Mouse (Mus musculus) stomach, embryonic 15.5 days (tissue): ENCODE results near the gene Runx2. TPM values are rescaled to one million over a fixed set of nuclear protein-coding genes. Genes with fewer than 3 reads are reported as not detected.

ENCODE experiments used
- ATAC-seq: fragments of 200-750 bp; cut with Nextera tagmentation; 2 replicates; pipeline ENCODE4 v1.8.0; 2017; ENCODE audit warnings: low read depth, moderate number of reproducible peaks, moderate TSS enrichment; ENCODE audit not compliant: insufficient read depth, low FRiP score
- H3K27ac ChIP-seq: fragments of 300-500 bp; sonication (generic); 2 replicates; pipeline ENCODE4 v1.5.1; 2015; ENCODE audit warnings: mild to moderate bottlenecking, inconsistent platforms
- H3K27me3 ChIP-seq: fragments of 300-500 bp; sonication (generic); replicated peaks from 2 replicates; pipeline ENCODE4 v1.6.1; 2015; ENCODE audit warnings: inconsistent platforms
- H3K36me3 ChIP-seq: fragments of 300-500 bp; sonication (generic); 2 replicates; pipeline ENCODE4 v1.6.1; 2015; ENCODE audit warnings: inconsistent platforms
- H3K4me1 ChIP-seq: fragments of 300-500 bp; sonication (generic); 2 replicates; pipeline ENCODE4 v1.6.1; 2015; ENCODE audit warnings: inconsistent platforms
- H3K4me2 ChIP-seq: fragments of 300-500 bp; sonication (generic); 2 replicates; pipeline ENCODE4 v1.6.1; 2015; ENCODE audit warnings: mild to moderate bottlenecking, inconsistent platforms
- H3K4me3 ChIP-seq: fragments of 300-500 bp; sonication (generic); replicated peaks from 2 replicates; pipeline ENCODE4 v1.5.1; 2015; ENCODE audit warnings: inconsistent platforms
- H3K9ac ChIP-seq: fragments of 300-500 bp; sonication (generic); 2 replicates; pipeline ENCODE4 v1.6.1; 2015; ENCODE audit warnings: inconsistent platforms
- H3K9me3 ChIP-seq: fragments of 300-500 bp; sonication (generic); 2 replicates; pipeline ENCODE4 v1.6.1; 2016; ENCODE audit warnings: inconsistent platforms
- WGBS: fragments of 180-500 bp; shearing (Covaris S2); methylation state at CpG from one replicate; pipeline ENCODE4 v1.1.7; 2015; 5-methylcytosine and 5-hydroxymethylcytosine counted together
- polyA plus RNA-seq: library from polyadenylated mRNA; unstranded; fragments of >200 nt; fragmentation: Nextera tagmentation; extraction: Ambion mirVana; gene quantifications from 2 replicates; pipeline ENCODE4 v1.2.1, GENCODE M21; 2015

Gene Runx2
- polyA plus RNA-seq, 1 experiment from 2014 or later, result 1.0 TPM

GRCm38 (mm10) chr17:44733544-44734310, 80.9 kb downstream of the Runx2 start:
- H3K9ac ChIP-seq, result no peak overlapping the region
- H3K4me2 ChIP-seq, result peak overlapping the region; percentile 94
- 10% methylated on average over 23 of the region's 23 CpGs for WGBS
- no peaks in the 10 kb centered on the region for H3K36me3 ChIP-seq
- H3K27me3 ChIP-seq, result peaks cover 37% of the 10 kb centered on the region
- peak overlapping the region; percentile 74 for H3K4me3 ChIP-seq
- peaks cover 26% of the 10 kb centered on the region for H3K4me1 ChIP-seq
- no peak overlapping the region for H3K27ac ChIP-seq
- ATAC-seq, result no peak
- H3K9me3 ChIP-seq, result no peaks in the 10 kb centered on the region

GRCm38 (mm10) chr17:44728464-44728863, 86.1 kb downstream of the Runx2 start:
- ATAC-seq, result no peak
- H3K4me3 ChIP-seq, result no peak overlapping the region
- WGBS, result 29% methylated on average over 2 of the region's 2 CpGs
- no peaks in the 10 kb centered on the region for H3K36me3 ChIP-seq
- no peaks in the 10 kb centered on the region for H3K9me3 ChIP-seq
- no peak overlapping the region for H3K4me2 ChIP-seq
- no peak overlapping the region for H3K27ac ChIP-seq
- H3K9ac ChIP-seq, result no peak overlapping the region
- H3K27me3 ChIP-seq, result peaks cover 5% of the 10 kb centered on the region
- no peaks in the 10 kb centered on the region for H3K4me1 ChIP-seq

- Histone ChIP-seq H3K27me3 (peaks cover 3% of the 10 kb centered on the region; the same call in 1 of the 2 replicates), H3K4me3 (no peak overlapping the region), H3K9me3 (no peaks in the 10 kb centered on the region), H3K36me3 (no peaks in the 10 kb centered on the region), H3K9ac (no peak overlapping the region), H3K4me2 (no peak overlapping the region), H3K4me1 (no peaks in the 10 kb centered on the region), H3K27ac (no peak overlapping the region)
- ATAC-seq, result no peak
These were observed 86.9 kb downstream of the Runx2 start for GRCm38 (mm10) chr17:44727675-44728074.

GRCm38 (mm10) chr17:44724805-44725480, 89.7 kb downstream of the Runx2 start:
- ATAC-seq, result no peak
- H3K9ac ChIP-seq, result no peak overlapping the region
- H3K4me1 ChIP-seq, result no peaks in the 10 kb centered on the region
- H3K9me3 ChIP-seq, result no peaks in the 10 kb centered on the region
- 86% methylated on average over 16 of the region's 16 CpGs for WGBS
- no peak overlapping the region for H3K27ac ChIP-seq
- H3K4me3 ChIP-seq, result no peak overlapping the region
- no peak overlapping the region for H3K4me2 ChIP-seq
- no peaks in the 10 kb centered on the region for H3K36me3 ChIP-seq
- H3K27me3 ChIP-seq, result no peaks in the 10 kb centered on the region

DNA sequence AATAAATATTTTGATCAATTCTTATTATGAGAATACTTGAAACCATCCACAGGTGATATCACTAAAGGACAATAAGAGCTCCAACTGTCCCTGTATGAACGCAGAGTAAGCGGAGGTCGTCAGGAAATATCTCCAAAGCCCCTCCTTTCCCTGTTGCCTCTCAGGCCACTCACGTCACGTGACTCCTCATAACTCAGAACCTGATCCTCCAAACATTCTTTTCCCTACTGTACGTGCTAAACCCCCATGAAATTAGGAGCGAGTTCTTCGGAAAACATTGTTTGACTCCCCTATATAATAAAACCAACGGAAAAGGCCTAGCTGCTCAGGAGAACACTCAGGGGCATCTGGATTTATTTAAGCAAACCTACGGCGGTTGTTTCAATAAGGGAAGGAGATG, 90.3 kb downstream of the Runx2 start:
- no peak overlapping the region for H3K27ac ChIP-seq
- no peak overlapping the region for H3K4me3 ChIP-seq
- H3K9me3 ChIP-seq, result no peaks in the 10 kb centered on the region
- 83% methylated on average over 11 of the region's 11 CpGs for WGBS
- H3K4me2 ChIP-seq, result no peak overlapping the region
- no peak for ATAC-seq
- no peaks in the 10 kb centered on the region for H3K27me3 ChIP-seq
- H3K36me3 ChIP-seq, result no peaks in the 10 kb centered on the region
- H3K9ac ChIP-seq, result no peak overlapping the region
- H3K4me1 ChIP-seq, result no peaks in the 10 kb centered on the region

GRCm38 (mm10) chr17:44722103-44722792, 92.3 kb downstream of the Runx2 start:
- no peaks in the 10 kb centered on the region for H3K36me3 ChIP-seq
- no peaks in the 10 kb centered on the region for H3K9me3 ChIP-seq
- no peak overlapping the region for H3K9ac ChIP-seq
- H3K27me3 ChIP-seq, result no peaks in the 10 kb centered on the region
- no peak overlapping the region for H3K27ac ChIP-seq
- no peaks in the 10 kb centered on the region for H3K4me1 ChIP-seq
- H3K4me2 ChIP-seq, result no peak overlapping the region
- no peak for ATAC-seq
- 33% methylated on average over 8 of the region's 8 CpGs for WGBS
- no peak overlapping the region for H3K4me3 ChIP-seq

- 50% methylated on average over 6 of the region's 6 CpGs for WGBS
- H3K36me3 ChIP-seq, result no peaks in the 10 kb centered on the region
- no peaks in the 10 kb centered on the region for H3K9me3 ChIP-seq
- no peak overlapping the region for H3K9ac ChIP-seq
- H3K27me3 ChIP-seq, result no peaks in the 10 kb centered on the region
- H3K27ac ChIP-seq, result no peak overlapping the region
- no peak for ATAC-seq
- H3K4me2 ChIP-seq, result no peak overlapping the region
- H3K4me3 ChIP-seq, result no peak overlapping the region
- H3K4me1 ChIP-seq, result no peaks in the 10 kb centered on the region
These were observed 96.0 kb downstream of the Runx2 start for GRCm38 (mm10) chr17:44718591-44718990.

- H3K9ac ChIP-seq, result no peak overlapping the region
- no peaks in the 10 kb centered on the region for H3K4me1 ChIP-seq
- 44% methylated on average over 6 of the region's 6 CpGs for WGBS
- no peak overlapping the region for H3K4me3 ChIP-seq
- no peaks in the 10 kb centered on the region for H3K36me3 ChIP-seq
- no peak overlapping the region for H3K4me2 ChIP-seq
- no peaks in the 10 kb centered on the region for H3K27me3 ChIP-seq
- ATAC-seq, result no peak
- no peaks in the 10 kb centered on the region for H3K9me3 ChIP-seq
- no peak overlapping the region for H3K27ac ChIP-seq
These were observed 96.6 kb downstream of the Runx2 start for GRCm38 (mm10) chr17:44718036-44718435.

DNA sequence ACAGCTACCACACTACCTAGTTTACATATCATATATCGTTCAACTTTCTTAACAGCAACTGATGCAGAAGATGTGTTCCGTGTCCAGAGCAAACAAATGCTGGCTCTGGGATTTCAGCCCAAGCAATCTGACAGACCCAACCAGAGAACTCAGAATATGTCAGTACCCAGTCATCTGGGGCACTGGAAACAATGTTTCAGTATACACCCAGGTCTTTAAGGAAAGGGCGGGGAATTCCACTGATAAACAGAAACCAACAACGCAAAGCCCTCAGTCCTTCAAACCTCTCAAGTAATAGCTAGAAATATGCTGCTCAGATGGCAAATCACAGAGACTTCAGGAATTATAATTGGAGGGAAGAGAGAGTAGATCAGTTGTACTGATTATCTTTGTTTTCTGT, 100.5 kb downstream of the Runx2 start:
- no peaks in the 10 kb centered on the region for H3K36me3 ChIP-seq
- ATAC-seq, result no peak
- H3K9me3 ChIP-seq, result no peaks in the 10 kb centered on the region
- no peak overlapping the region for H3K27ac ChIP-seq
- no peaks in the 10 kb centered on the region for H3K27me3 ChIP-seq
- H3K4me3 ChIP-seq, result no peak overlapping the region
- H3K4me2 ChIP-seq, result no peak overlapping the region
- 82% methylated on average over 4 of the region's 4 CpGs for WGBS
- peaks cover 4% of the 10 kb centered on the region; the same call in 1 of the 2 replicates for H3K4me1 ChIP-seq
- H3K9ac ChIP-seq, result no peak overlapping the region

GRCm38 (mm10) chr17:44713404-44713803, 101.2 kb downstream of the Runx2 start:
- ATAC-seq, result no peak
- Histone ChIP-seq H3K36me3 (no peaks in the 10 kb centered on the region), H3K27me3 (no peaks in the 10 kb centered on the region), H3K4me2 (no peak overlapping the region), H3K4me1 (peaks cover 6% of the 10 kb centered on the region; the same call in 1 of the 2 replicates), H3K9me3 (no peaks in the 10 kb centered on the region), H3K27ac (no peak overlapping the region), H3K4me3 (no peak overlapping the region), H3K9ac (no peak overlapping the region)
- 75% methylated on average over 8 of the region's 8 CpGs for WGBS

DNA sequence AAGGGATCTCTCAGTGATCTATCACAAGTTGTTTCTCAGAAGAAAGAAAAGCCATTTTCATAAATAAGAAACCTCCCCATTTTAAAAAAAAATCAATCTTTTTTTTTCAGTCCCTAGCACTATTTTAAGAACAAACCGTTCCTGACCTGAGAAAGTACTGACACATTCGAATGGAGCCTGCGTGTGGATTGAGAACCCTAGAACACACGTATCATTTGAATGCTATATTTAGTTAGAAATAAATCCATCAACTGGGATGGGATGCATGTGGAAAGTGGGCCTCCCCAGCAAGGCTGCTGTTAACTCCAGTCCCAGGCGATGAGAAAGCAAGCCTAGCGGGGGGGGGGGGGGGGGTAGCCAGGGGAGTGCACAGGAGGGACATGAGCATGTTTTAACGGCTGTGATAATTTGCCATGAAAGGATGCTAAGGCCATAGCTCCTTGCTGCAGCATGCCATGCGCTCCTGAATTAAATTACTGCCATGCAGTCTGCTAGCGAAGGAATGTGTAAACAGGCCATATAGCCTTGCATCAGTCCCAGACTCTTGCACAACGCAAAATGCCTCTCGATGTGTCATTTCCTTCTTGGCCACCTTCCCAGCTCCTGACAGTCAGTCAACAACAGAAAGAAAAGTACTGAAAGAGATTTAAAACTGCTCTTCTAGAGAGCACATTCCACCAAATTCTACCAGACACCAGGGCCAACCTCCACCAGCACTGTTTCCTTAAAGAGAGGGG, 104.9 kb downstream of the Runx2 start:
- Histone ChIP-seq H3K4me1 (peaks cover 6% of the 10 kb centered on the region; the same call in 1 of the 2 replicates), H3K36me3 (no peaks in the 10 kb centered on the region), H3K4me3 (no peak overlapping the region), H3K9me3 (no peaks in the 10 kb centered on the region), H3K4me2 (no peak overlapping the region), H3K9ac (no peak overlapping the region), H3K27ac (peak overlapping the region; percentile 72), H3K27me3 (no peaks in the 10 kb centered on the region)
- 18% methylated on average over 11 of the region's 11 CpGs for WGBS
- peak; percentile 79; the same call in 1 of the 2 replicates for ATAC-seq
